Mouse (Mus musculus): Measurements from ENCODE around the gene Olfr891. TPM values are rescaled to one million over a fixed set of nuclear protein-coding genes. Genes with fewer than 3 reads are reported as not detected.

The Olfr891 gene
- polyA plus RNA-seq (2014; fragmentation: Illumina TruSeq; extraction: RNeasy Lipid Tissue Mini Kit (QIAGEN cat#74804); ENCODE audit: low read depth, low replicate concordance): not detected

GRCm38 (mm10) chr9:38180721-38181120 lies at the start of gene Olfr891:
Olfr891 (minus strand) TSS chr9:38180821.

GRCm38 (mm10) chr9:38217755-38218154 lies 37.1 kb upstream of the Olfr891 start, which contains the start of gene Olfr894:
Olfr894 (plus strand) TSS chr9:38218055.

GRCm38 (mm10) chr9:38208065-38208464 lies 27.4 kb upstream of the Olfr891 start, which contains the start of gene Olfr893:
Olfr893 (plus strand) TSS chr9:38208365.

GRCm38 (mm10) chr9:38142217-38142616 lies 38.4 kb downstream of the Olfr891 start, which contains the start of gene Olfr890:
Olfr890 (plus strand) TSS chr9:38142517.

Other genes starting within 250 kb of the Olfr891 start
- gene Olfr881, start 189.0 kb downstream of the Olfr891 start, polyA plus RNA-seq (2014; fragmentation: Illumina TruSeq; extraction: RNeasy Lipid Tissue Mini Kit (QIAGEN cat#74804); ENCODE audit: low read depth, low replicate concordance): not detected
- gene Olfr883, start 155.0 kb downstream of the Olfr891 start, polyA plus RNA-seq (2014; fragmentation: Illumina TruSeq; extraction: RNeasy Lipid Tissue Mini Kit (QIAGEN cat#74804); ENCODE audit: low read depth, low replicate concordance): not detected
- gene Olfr884, start 134.3 kb downstream of the Olfr891 start, polyA plus RNA-seq (2014; fragmentation: Illumina TruSeq; extraction: RNeasy Lipid Tissue Mini Kit (QIAGEN cat#74804); ENCODE audit: low read depth, low replicate concordance): not detected
- not detected for gene Olfr885, start 119.5 kb downstream of the Olfr891 start, polyA plus RNA-seq (2014; fragmentation: Illumina TruSeq; extraction: RNeasy Lipid Tissue Mini Kit (QIAGEN cat#74804); ENCODE audit: low read depth, low replicate concordance)
- gene Olfr887, start 96.7 kb downstream of the Olfr891 start, polyA plus RNA-seq (2014; fragmentation: Illumina TruSeq; extraction: RNeasy Lipid Tissue Mini Kit (QIAGEN cat#74804); ENCODE audit: low read depth, low replicate concordance): not detected
- not detected for gene Olfr888, start 72.7 kb downstream of the Olfr891 start, polyA plus RNA-seq (2014; fragmentation: Illumina TruSeq; extraction: RNeasy Lipid Tissue Mini Kit (QIAGEN cat#74804); ENCODE audit: low read depth, low replicate concordance)
- gene Olfr889, start 65.6 kb downstream of the Olfr891 start, polyA plus RNA-seq (2014; fragmentation: Illumina TruSeq; extraction: RNeasy Lipid Tissue Mini Kit (QIAGEN cat#74804); ENCODE audit: low read depth, low replicate concordance): not detected
- gene Olfr890, start 38.3 kb downstream of the Olfr891 start, polyA plus RNA-seq (2014; fragmentation: Illumina TruSeq; extraction: RNeasy Lipid Tissue Mini Kit (QIAGEN cat#74804); ENCODE audit: low read depth, low replicate concordance): not detected
- not detected for gene Olfr893, start 27.5 kb upstream of the Olfr891 start, polyA plus RNA-seq (2014; fragmentation: Illumina TruSeq; extraction: RNeasy Lipid Tissue Mini Kit (QIAGEN cat#74804); ENCODE audit: low read depth, low replicate concordance)
- not detected for gene Olfr894, start 37.2 kb upstream of the Olfr891 start, polyA plus RNA-seq (2014; fragmentation: Illumina TruSeq; extraction: RNeasy Lipid Tissue Mini Kit (QIAGEN cat#74804); ENCODE audit: low read depth, low replicate concordance)
- not detected for gene Olfr143, start 72.0 kb upstream of the Olfr891 start, polyA plus RNA-seq (2014; fragmentation: Illumina TruSeq; extraction: RNeasy Lipid Tissue Mini Kit (QIAGEN cat#74804); ENCODE audit: low read depth, low replicate concordance)
- not detected for gene Olfr895, start 87.0 kb upstream of the Olfr891 start, polyA plus RNA-seq (2014; fragmentation: Illumina TruSeq; extraction: RNeasy Lipid Tissue Mini Kit (QIAGEN cat#74804); ENCODE audit: low read depth, low replicate concordance)
- gene Olfr896-ps1, start 110.3 kb upstream of the Olfr891 start, polyA plus RNA-seq (2014; fragmentation: Illumina TruSeq; extraction: RNeasy Lipid Tissue Mini Kit (QIAGEN cat#74804); ENCODE audit: low read depth, low replicate concordance): not detected
- not detected for gene Olfr25, start 148.2 kb upstream of the Olfr891 start, polyA plus RNA-seq (2014; fragmentation: Illumina TruSeq; extraction: RNeasy Lipid Tissue Mini Kit (QIAGEN cat#74804); ENCODE audit: low read depth, low replicate concordance)
- not detected for gene Olfr898, start 167.6 kb upstream of the Olfr891 start, polyA plus RNA-seq (2014; fragmentation: Illumina TruSeq; extraction: RNeasy Lipid Tissue Mini Kit (QIAGEN cat#74804); ENCODE audit: low read depth, low replicate concordance)
- gene Olfr250, start 186.1 kb upstream of the Olfr891 start, polyA plus RNA-seq (2014; fragmentation: Illumina TruSeq; extraction: RNeasy Lipid Tissue Mini Kit (QIAGEN cat#74804); ENCODE audit: low read depth, low replicate concordance): not detected
- gene Olfr251, start 196.3 kb upstream of the Olfr891 start, polyA plus RNA-seq (2014; fragmentation: Illumina TruSeq; extraction: RNeasy Lipid Tissue Mini Kit (QIAGEN cat#74804); ENCODE audit: low read depth, low replicate concordance): not detected
- not detected for gene Olfr147, start 220.9 kb upstream of the Olfr891 start, polyA plus RNA-seq (2014; fragmentation: Illumina TruSeq; extraction: RNeasy Lipid Tissue Mini Kit (QIAGEN cat#74804); ENCODE audit: low read depth, low replicate concordance)
- not detected for gene Olfr901, start 248.6 kb upstream of the Olfr891 start, polyA plus RNA-seq (2014; fragmentation: Illumina TruSeq; extraction: RNeasy Lipid Tissue Mini Kit (QIAGEN cat#74804); ENCODE audit: low read depth, low replicate concordance)